Mouse (Mus musculus) cerebellum, adult 2 months (tissue): ENCODE data around the gene Pkhd1. TPM values are rescaled to one million over a fixed set of nuclear protein-coding genes. Genes with fewer than 3 reads are reported as not detected.

Source experiments
- DNase-seq, 2 experiments: peaks; one replicate each; pipeline ENCODE4 v3.0.0; 2021
- H3K27ac ChIP-seq: fragments of 200-500 bp; 2 replicates; pipeline ENCODE4 v1.5.1; 2012; ENCODE audit warnings: low read length, control low read depth, inconsistent platforms; ENCODE audit not compliant: insufficient read depth
- H3K27me3 ChIP-seq: fragments of 200-500 bp; 2 replicates; pipeline ENCODE4 v1.6.1; 2012; ENCODE audit warnings: inconsistent platforms, mild to moderate bottlenecking, low read length, moderate library complexity; ENCODE audit not compliant: control insufficient read depth, insufficient read depth
- H3K4me1 ChIP-seq: fragments of 200-500 bp; 2 replicates; pipeline ENCODE4 v1.6.1; 2011; ENCODE audit warnings: low read length; ENCODE audit not compliant: control insufficient read depth, insufficient read depth
- H3K4me3 ChIP-seq: fragments of 200-500 bp; replicated peaks from 2 replicates; pipeline ENCODE3; 2011; ENCODE audit warnings: mild to moderate bottlenecking, low read depth, low read length, control low read depth; ENCODE audit not compliant: insufficient read depth
- CTCF ChIP-seq: fragments of 200-500 bp; IDR thresholded peaks from 2 replicates; pipeline ENCODE4 v1.5.1; 2011; ENCODE audit warnings: low read depth, mild to moderate bottlenecking, control low read depth, low read length, moderate library complexity, borderline replicate concordance; ENCODE audit not compliant: insufficient read depth
- POLR2A ChIP-seq: fragments of 200-500 bp; IDR thresholded peaks from 2 replicates; pipeline ENCODE4 v1.6.1; 2011; ENCODE audit warnings: low read length, control low read depth, borderline replicate concordance; ENCODE audit not compliant: insufficient read depth
- WGBS: fragments of 180-500 bp; shearing (Covaris S2); methylation state at CpG from one replicate; pipeline ENCODE4 v1.1.7; 2018; 5-methylcytosine and 5-hydroxymethylcytosine counted together
- polyA plus RNA-seq: library from polyadenylated mRNA; depleted of rRNA; stranded (reverse); fragments of >200 nt; gene quantifications from 2 replicates; pipeline ENCODE4 v1.2.3, GENCODE M21; 2012; rRNA removed

Gene Pkhd1
- polyA plus RNA-seq, result 0.02 TPM in 2 replicates

- Histone ChIP-seq H3K4me1 (no peaks in the 10 kb centered on the region), H3K27me3 (no peaks in the 10 kb centered on the region), H3K27ac (no peak within 1 kb of the TSS), H3K4me3 (no peak within 1 kb of the TSS)
- no peak for DNase-seq
- WGBS, result 80% methylated on average over 10 of the region's 10 CpGs
- TF ChIP-seq CTCF, result no peak
- TF ChIP-seq POLR2A, result no peak
Observed at GRCm38 (mm10) chr1:20617849-20618530, at the start of gene Pkhd1. Gene Pkhd1 (minus strand): TSS chr1:20618064.

DNA sequence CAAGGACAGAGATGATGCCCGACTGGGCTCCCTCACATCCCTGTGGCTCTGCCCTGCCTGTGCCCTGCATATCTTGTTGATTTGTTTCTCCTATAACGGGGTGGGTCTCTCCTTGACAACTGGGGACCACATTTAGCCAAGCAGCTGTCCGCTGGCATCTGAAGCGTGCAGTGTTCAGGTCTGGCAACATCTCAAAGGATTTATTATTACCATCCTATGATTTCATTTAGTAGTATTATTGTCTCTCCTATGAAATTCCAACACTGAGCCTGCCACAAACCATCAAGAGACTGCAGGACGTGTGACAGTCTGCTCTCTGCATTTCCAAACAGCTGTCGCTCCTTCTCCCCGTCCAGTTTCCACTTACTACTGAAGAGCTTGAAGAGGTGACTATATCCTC lies 49.7 kb upstream of the Pkhd1 start:
- no peak for TF ChIP-seq CTCF
- TF ChIP-seq POLR2A, result no peak
- H3K27me3 ChIP-seq, result no peaks in the 10 kb centered on the region
- 39% methylated on average over 7 of the region's 7 CpGs for WGBS

GRCm38 (mm10) chr1:20666233-20666632 lies 48.4 kb upstream of the Pkhd1 start:
- no peak for TF ChIP-seq POLR2A
- no peak for TF ChIP-seq CTCF
- H3K27ac ChIP-seq, result no peak overlapping the region
- no peaks in the 10 kb centered on the region for H3K27me3 ChIP-seq
- no peaks in the 10 kb centered on the region for H3K4me1 ChIP-seq
- WGBS, result 90% methylated on average over 2 of the region's 2 CpGs
- no peak overlapping the region for H3K4me3 ChIP-seq
- DNase-seq, result no peak

More for the DNA sequence above, 49.7 kb upstream of the Pkhd1 start:
- Histone ChIP-seq H3K27ac (no peak overlapping the region), H3K4me3 (no peak overlapping the region), H3K4me1 (no peaks in the 10 kb centered on the region)
- no peak for DNase-seq

GRCm38 (mm10) chr1:20655085-20655484 lies 37.2 kb upstream of the Pkhd1 start:
- H3K27me3 ChIP-seq, result no peaks in the 10 kb centered on the region
- no peak overlapping the region for H3K27ac ChIP-seq
- DNase-seq, result no peak
- no peaks in the 10 kb centered on the region for H3K4me1 ChIP-seq
- no peak for TF ChIP-seq POLR2A
- no peak for TF ChIP-seq CTCF
- 69% methylated on average over 5 of the region's 5 CpGs for WGBS
- no peak overlapping the region for H3K4me3 ChIP-seq

- WGBS, result 74% methylated on average over 6 of the region's 6 CpGs
- no peak for DNase-seq
- TF ChIP-seq POLR2A (no peak), CTCF (no peak)
- H3K4me3 ChIP-seq, result no peak overlapping the region
- no peaks in the 10 kb centered on the region for H3K27me3 ChIP-seq
- H3K4me1 ChIP-seq, result no peaks in the 10 kb centered on the region
- no peak overlapping the region for H3K27ac ChIP-seq
Observed at GRCm38 (mm10) chr1:20653513-20654506, 35.9 kb upstream of the Pkhd1 start.

GRCm38 (mm10) chr1:20634856-20635255 lies 17.0 kb upstream of the Pkhd1 start:
- Histone ChIP-seq H3K27ac (no peak overlapping the region), H3K4me3 (no peak overlapping the region), H3K27me3 (no peaks in the 10 kb centered on the region), H3K4me1 (no peaks in the 10 kb centered on the region)
- WGBS, result 78% methylated on average over 2 of the region's 2 CpGs
- no peak for DNase-seq
- TF ChIP-seq CTCF, result no peak
- no peak for TF ChIP-seq POLR2A

DNA sequence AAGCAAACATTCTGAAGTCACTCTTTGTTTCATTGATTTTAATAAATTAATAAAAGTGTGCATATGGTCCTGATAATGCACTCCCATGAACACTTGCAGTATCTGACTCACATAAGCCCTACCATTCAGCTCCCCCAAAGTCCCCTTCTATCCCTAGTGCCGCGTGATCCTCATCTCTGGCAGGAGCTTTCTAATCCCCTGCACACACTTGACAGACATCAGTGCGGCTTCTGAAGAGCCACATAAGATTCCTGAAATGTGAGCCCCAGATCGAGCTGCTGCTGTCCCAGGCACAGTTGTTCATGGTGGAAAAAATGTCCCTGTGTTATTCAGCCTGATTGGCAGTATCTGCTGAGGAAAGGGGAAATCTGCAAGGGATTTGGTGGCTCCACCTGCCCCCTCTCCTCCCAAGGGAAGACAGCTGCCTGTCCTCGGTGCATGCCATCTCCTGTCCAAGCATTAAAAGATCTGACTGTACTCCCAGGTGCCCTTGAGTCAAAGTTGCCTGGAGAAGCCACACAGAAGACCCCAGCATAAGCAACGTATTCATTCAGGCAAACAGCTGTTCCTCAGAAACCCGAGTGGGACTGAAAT lies 15.5 kb upstream of the Pkhd1 start:
- DNase-seq, result no peak
- WGBS, result 67% methylated on average over 7 of the region's 7 CpGs

DNA sequence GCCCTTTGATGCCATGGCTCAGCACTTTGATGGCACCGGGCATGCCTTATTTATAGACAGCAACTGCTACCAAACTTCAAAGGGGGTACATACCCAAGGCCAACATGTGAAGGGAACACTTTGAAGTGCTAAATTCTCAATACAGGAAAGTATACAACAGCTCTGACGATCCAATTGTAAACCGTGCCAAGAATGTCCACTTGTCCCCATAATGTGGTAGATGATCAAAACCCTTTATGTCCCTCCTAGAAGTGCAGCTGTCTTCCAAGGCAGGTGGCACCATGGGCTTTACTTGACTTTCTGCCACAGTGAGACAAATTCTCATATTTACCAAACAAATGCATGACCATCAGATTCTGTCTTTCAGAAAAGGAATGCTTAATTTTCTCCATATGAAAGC lies 6.7 kb upstream of the Pkhd1 start:
- no peaks in the 10 kb centered on the region for H3K4me1 ChIP-seq
- TF ChIP-seq POLR2A (no peak), CTCF (no peak)
- 83% methylated on average over 3 of the region's 3 CpGs for WGBS
- no peak overlapping the region for H3K4me3 ChIP-seq
- no peak for DNase-seq
- no peaks in the 10 kb centered on the region for H3K27me3 ChIP-seq
- H3K27ac ChIP-seq, result no peak overlapping the region

More for the DNA sequence above, 15.5 kb upstream of the Pkhd1 start:
- Histone ChIP-seq H3K4me1 (no peaks in the 10 kb centered on the region), H3K4me3 (no peak overlapping the region), H3K27ac (no peak overlapping the region), H3K27me3 (no peaks in the 10 kb centered on the region)
- TF ChIP-seq POLR2A, result no peak
- no peak for TF ChIP-seq CTCF
